In genomic region chr17:5212166-5212565, GRCm38 (mm10) we compare ENCODE assay signal across 9 mouse cellular contexts.
A peak's percentile ranks its signal among the peaks of the same experiment; 100 is the strongest.
DNase-seq lines count a peak whose midpoint lies in the region; ATAC-seq and TF ChIP-seq lines count a peak whose summit lies in the region.
"Had no signal": no experiment of that assay in that cellular context is flagged by ENCODE, and none has a peak within 500 bp of the region (broad histone marks: within the 10 kb centered on the region; RNA-seq: fewer than 3 reads in every experiment).

No protein-coding gene starts in this region.

- peak; percentile 82 to 83 for DNase-seq in heart, adult 18-20 months
- DNase-seq in heart, embryonic 10.5 days (ENCODE audit: low spot score), result no peak
- DNase-seq in adrenal gland, adult 2 months, result peak; percentile 86
- peak; percentile 83 for DNase-seq in forebrain, embryonic 14.5 days (ENCODE audit: low spot score)
- peak; percentile 68 for DNase-seq in hindbrain, postnatal 0 days (ENCODE audit: low spot score)
- DNase-seq in urinary bladder, postnatal 14 days (ENCODE audit: low spot score), result no peak
- DNase-seq in thymus, postnatal 10 days (ENCODE audit: low spot score in 2 of 2), result no peak
- no peak for DNase-seq in right cerebral cortex, postnatal 36 days (ENCODE audit: low spot score in 2 of 2)

- H3K27ac ChIP-seq in heart, embryonic 10.5 days, result no peak overlapping the region
- H3K27ac ChIP-seq in forebrain, embryonic 14.5 days (ENCODE audit: low read depth, low read length), result peak overlapping the region; percentile 85
- H3K27ac ChIP-seq in hindbrain, postnatal 0 days, result no peak overlapping the region
- H3K27ac ChIP-seq: kidney, postnatal 0 days had no signal

- TF ChIP-seq CTCF in hindbrain, postnatal 0 days (IDR thresholded peaks at IDR 0.05; ENCODE audit: low read depth), result no peak

- H3K9me3 ChIP-seq in heart, embryonic 10.5 days, result no peaks in the 10 kb centered on the region
- H3K9me3 ChIP-seq in forebrain, embryonic 14.5 days (replicated peaks; ENCODE audit: control insufficient read depth, low read length), result no peaks in the 10 kb centered on the region
- no peaks in the 10 kb centered on the region for H3K9me3 ChIP-seq in hindbrain, postnatal 0 days (ENCODE audit: low read length)

- no peaks in the 10 kb centered on the region for H3K27me3 ChIP-seq in heart, embryonic 10.5 days (ENCODE audit: insufficient read depth, poor library complexity, severe bottlenecking)
- no peaks in the 10 kb centered on the region for H3K27me3 ChIP-seq in forebrain, embryonic 14.5 days (replicated peaks; ENCODE audit: control insufficient read depth, insufficient read depth, low read length)
- no peaks in the 10 kb centered on the region for H3K27me3 ChIP-seq in hindbrain, postnatal 0 days (ENCODE audit: insufficient read depth, low read length)

- H3K36me3 ChIP-seq in heart, embryonic 10.5 days, result no peaks in the 10 kb centered on the region
- no peaks in the 10 kb centered on the region for H3K36me3 ChIP-seq in forebrain, embryonic 14.5 days (ENCODE audit: control insufficient read depth, insufficient read depth, low read length)
- no peaks in the 10 kb centered on the region for H3K36me3 ChIP-seq in hindbrain, postnatal 0 days (ENCODE audit: insufficient read depth, low read length)

- no peak overlapping the region for H3K9ac ChIP-seq in forebrain, embryonic 14.5 days (ENCODE audit: low read length)
- no peak overlapping the region for H3K9ac ChIP-seq in hindbrain, postnatal 0 days (replicated peaks; ENCODE audit: low read length)

- peak overlapping the region; percentile 1; the same call in 1 of the 2 replicates for H3K4me2 ChIP-seq in forebrain, embryonic 14.5 days (ENCODE audit: low read length)
- no peak overlapping the region for H3K4me2 ChIP-seq in hindbrain, postnatal 0 days (ENCODE audit: low read depth, low read length)

- H3K4me3 ChIP-seq in heart, embryonic 10.5 days, result no peak overlapping the region
- H3K4me3 ChIP-seq in forebrain, embryonic 14.5 days (ENCODE audit: low read depth, low read length), result no peak overlapping the region
- no peak overlapping the region for H3K4me3 ChIP-seq in hindbrain, postnatal 0 days (ENCODE audit: low read length)

- ATAC-seq in forebrain, embryonic 14.5 days, result peak; percentile 77
- ATAC-seq in hindbrain, postnatal 0 days, result 0 out of 2 replicates have a peak, but pooled peaks have one; percentile 41

- WGBS in heart, embryonic 10.5 days, result 64% methylated on average over 12 of the region's 12 CpGs
- WGBS in forebrain, embryonic 14.5 days, result 11% methylated on average over 12 of the region's 12 CpGs
- WGBS in hindbrain, postnatal 0 days, result 18% methylated on average over 12 of the region's 12 CpGs

- H3K4me1 ChIP-seq in heart, embryonic 10.5 days, result peaks cover 36% of the 10 kb centered on the region
- H3K4me1 ChIP-seq in forebrain, embryonic 14.5 days (ENCODE audit: control insufficient read depth, insufficient read depth, low read length), result peaks cover 47% of the 10 kb centered on the region
- H3K4me1 ChIP-seq in hindbrain, postnatal 0 days (ENCODE audit: insufficient read depth, low read length), result peaks cover 25% of the 10 kb centered on the region

Comparison
In these comparisons a context has a peak if more than half of its experiments do, and no peak if none do; other contexts are left out.
1. DNase-seq: peak in heart, adult 18-20 months (2 of 2), adrenal gland, adult 2 months (single experiment), forebrain, embryonic 14.5 days (single experiment) and hindbrain, postnatal 0 days (single experiment); none in heart, embryonic 10.5 days (single experiment), urinary bladder, postnatal 14 days (single experiment), thymus, postnatal 10 days (0 of 2) and right cerebral cortex, postnatal 36 days (0 of 2).